Mouse (Mus musculus) heart, embryonic 16.5 days (tissue): ENCODE measurements around the gene Nlrp4e. TPM values are rescaled to one million over a fixed set of nuclear protein-coding genes. Genes with fewer than 3 reads are reported as not detected.
"Not testable (repeated sequence)": the region's sequence is repeated elsewhere in the genome, so short reads cannot be mapped to it uniquely, and the experiment has no call there.

ENCODE experiments used
- ATAC-seq: fragments of 200-750 bp; cut with Nextera tagmentation; replicated peaks from 2 replicates; pipeline ENCODE4 v1.8.0; 2017; ENCODE audit warnings: moderate number of reproducible peaks; ENCODE audit not compliant: insufficient read depth, low FRiP score; ENCODE audit errors: extremely low read depth
- H3K27ac ChIP-seq: fragments of 300-500 bp; sonication (generic); 2 replicates; pipeline ENCODE4 v1.5.1; 2014; ENCODE audit warnings: mild to moderate bottlenecking, low read length, control low read depth, moderate library complexity
- H3K27me3 ChIP-seq: fragments of 300-500 bp; sonication (generic); 2 replicates; pipeline ENCODE4 v1.6.1; 2014; ENCODE audit warnings: low read length, mixed read lengths; ENCODE audit not compliant: control insufficient read depth, insufficient read depth
- H3K36me3 ChIP-seq: fragments of 300-500 bp; sonication (generic); 2 replicates; pipeline ENCODE4 v1.6.1; 2014; ENCODE audit not compliant: control insufficient read depth, insufficient read depth
- H3K4me1 ChIP-seq: fragments of 300-500 bp; sonication (generic); 2 replicates; pipeline ENCODE4 v1.6.1; 2014; ENCODE audit warnings: low read length, mixed read lengths; ENCODE audit not compliant: control insufficient read depth, insufficient read depth
- H3K4me2 ChIP-seq: fragments of 300-500 bp; sonication (generic); 2 replicates; pipeline ENCODE4 v1.6.1; 2014; ENCODE audit warnings: low read depth, mild to moderate bottlenecking, control low read depth, low read length
- H3K4me3 ChIP-seq: fragments of 300-500 bp; sonication (generic); 2 replicates; pipeline ENCODE4 v1.5.1; 2014; ENCODE audit warnings: mild to moderate bottlenecking, control low read depth, low read length
- H3K9ac ChIP-seq: fragments of 300-500 bp; sonication (generic); 2 replicates; pipeline ENCODE4 v1.6.1; 2014; ENCODE audit warnings: low read length, control low read depth
- H3K9me3 ChIP-seq: fragments of 300-500 bp; sonication (generic); replicated peaks from 2 replicates; pipeline ENCODE4 v1.6.1; 2016; ENCODE audit warnings: low read length; ENCODE audit not compliant: control insufficient read depth
- whole genome bisulfite sequencing: fragments of 180-500 bp; shearing (Covaris S2); extraction: QIAGEN DNeasy Blood & Tissue Kit; methylation state at CpG from one replicate; pipeline ENCODE4 v1.1.7; 2014; 5-methylcytosine and 5-hydroxymethylcytosine counted together
- microRNA-seq: library from miRNA; unstranded; fragments of <30 nt; microRNA quantifications from one replicate; pipeline ENCODE4, GENCODE M21; 2017
- polyA plus RNA-seq: library from polyadenylated mRNA; unstranded; fragments of >200 nt; fragmentation: Nextera tagmentation; extraction: Ambion mirVana; gene quantifications from 2 replicates; pipeline ENCODE4 v1.2.1, GENCODE M21; 2015

The Nlrp4e gene
- polyA plus RNA-seq = not detected in 2 replicates

- WGBS = 79% methylated on average over 3 of the region's 3 CpGs
Measured at GRCm38 (mm10) chr7:23300892-23301291, at the start of gene Nlrp4e. Gene Nlrp4e, plus strand, starts transcription at chr7:23301192.

GRCm38 (mm10) chr7:23251582-23251981 lies 49.4 kb upstream of the Nlrp4e start, which contains the start of gene Vmn1r166:
Gene Vmn1r166, minus strand, starts transcription at chr7:23251682.
- not testable (repeated sequence) for H3K27ac ChIP-seq, H3K4me3 ChIP-seq, ATAC-seq, H3K27me3 ChIP-seq, H3K9me3 ChIP-seq, H3K4me1 ChIP-seq, H3K36me3 ChIP-seq, H3K9ac ChIP-seq, H3K4me2 ChIP-seq
- WGBS = no CpG with 5 or more reads among the region's 2 CpGs

More at GRCm38 (mm10) chr7:23300892-23301291, at the start of gene Nlrp4e:
- H3K4me1 ChIP-seq, H3K4me3 ChIP-seq, ATAC-seq, H3K9ac ChIP-seq, H3K4me2 ChIP-seq, H3K9me3 ChIP-seq, H3K36me3 ChIP-seq, H3K27ac ChIP-seq, H3K27me3 ChIP-seq: not testable (repeated sequence)

- H3K27me3 ChIP-seq, H3K36me3 ChIP-seq, H3K4me3 ChIP-seq, ATAC-seq, H3K4me1 ChIP-seq, H3K9ac ChIP-seq, H3K9me3 ChIP-seq, H3K27ac ChIP-seq, H3K4me2 ChIP-seq: not testable (repeated sequence)
- no CpG with 5 or more reads among the region's 2 CpGs for WGBS
Measured at GRCm38 (mm10) chr7:23278800-23279199, 22.2 kb upstream of the Nlrp4e start, which contains the start of gene Gm6902. Gene Gm6902, minus strand, starts transcription at chr7:23278900.

- WGBS = 82% methylated on average over 13 of the region's 13 CpGs
- ATAC-seq, H3K36me3 ChIP-seq, H3K27ac ChIP-seq, H3K27me3 ChIP-seq, H3K4me2 ChIP-seq, H3K9ac ChIP-seq, H3K4me3 ChIP-seq, H3K4me1 ChIP-seq: not testable (repeated sequence)
- peaks cover 17% of the 10 kb centered on the region for H3K9me3 ChIP-seq
Measured at GRCm38 (mm10) chr7:23358311-23358710, 57.3 kb downstream of the Nlrp4e start.

- H3K9me3 ChIP-seq = peaks cover 21% of the 10 kb centered on the region
- no peak within 1 kb of the TSS for H3K27ac ChIP-seq
- H3K4me1 ChIP-seq = no peaks in the 10 kb centered on the region
- no peak for ATAC-seq
- 59% methylated on average over 10 of the region's 10 CpGs for WGBS
- no peak within 1 kb of the TSS for H3K4me3 ChIP-seq
- H3K36me3 ChIP-seq = no peaks in the 10 kb centered on the region
- no peak within 1 kb of the TSS for H3K4me2 ChIP-seq
- H3K9ac ChIP-seq = no peak within 1 kb of the TSS
- no peaks in the 10 kb centered on the region for H3K27me3 ChIP-seq
Measured at GRCm38 (mm10) chr7:23385589-23385988, 84.6 kb downstream of the Nlrp4e start, which contains the start of gene Nlrp5. Gene Nlrp5, plus strand, starts transcription at chr7:23385889.

Small RNA genes lying within 50 kb of the gene (microRNA-seq; reads per million reads assigned to microRNA genes)
- not detected for gene Gm25196

Other genes starting within 250 kb of the Nlrp4e start
- gene Vmn1r163, start 245.7 kb upstream of the Nlrp4e start, polyA plus RNA-seq = not detected in 2 replicates
- gene Gm8720, start 233.7 kb upstream of the Nlrp4e start, polyA plus RNA-seq = not detected in 2 replicates
- gene Gm10662, start 156.7 kb upstream of the Nlrp4e start, polyA plus RNA-seq = not detected in 2 replicates
- not detected in 2 replicates for gene Vmn1r165, start 83.9 kb upstream of the Nlrp4e start, polyA plus RNA-seq
- not detected in 2 replicates for gene Vmn1r166, start 49.5 kb upstream of the Nlrp4e start, polyA plus RNA-seq
- gene Gm6902, start 22.3 kb upstream of the Nlrp4e start, polyA plus RNA-seq = not detected in 2 replicates
- gene Nlrp5, start 84.7 kb downstream of the Nlrp4e start, polyA plus RNA-seq = not detected in 2 replicates
- not detected in 2 replicates for gene Vmn1r167, start 206.0 kb downstream of the Nlrp4e start, polyA plus RNA-seq
- gene Vmn1r168, start 238.5 kb downstream of the Nlrp4e start, polyA plus RNA-seq = not detected in 2 replicates